Mouse (Mus musculus): ENCODE data around the gene Klf12. TPM values are rescaled to one million over a fixed set of nuclear protein-coding genes. Genes with fewer than 3 reads are reported as not detected.
"Not testable (repeated sequence)": the region's sequence is repeated elsewhere in the genome, so short reads cannot be mapped to it uniquely, and the experiment has no call there.

The Klf12 gene
- total RNA-seq, 2 experiments from 2014 or later, result 19.5 to 19.8 TPM

- no peak for DNase-seq
Measured at GRCm38 (mm10) chr14:99876791-99877578, 407.5 kb downstream of the Klf12 start.

- no peak for DNase-seq
Measured at GRCm38 (mm10) chr14:99873725-99874124, 410.8 kb downstream of the Klf12 start.

- DNase-seq, result no peak
Measured at GRCm38 (mm10) chr14:99856158-99857011, 428.1 kb downstream of the Klf12 start.

- DNase-seq, result not testable (repeated sequence)
Measured at GRCm38 (mm10) chr14:99854467-99854807, 430.0 kb downstream of the Klf12 start.

GRCm38 (mm10) chr14:99853769-99854466, 430.6 kb downstream of the Klf12 start:
- peak; percentile 7 for DNase-seq

- DNase-seq, result no peak
Measured at GRCm38 (mm10) chr14:99850350-99850749, 434.1 kb downstream of the Klf12 start.

- no peak for DNase-seq
Measured at GRCm38 (mm10) chr14:99847502-99847901, 437.0 kb downstream of the Klf12 start.

GRCm38 (mm10) chr14:99826713-99827112, 457.8 kb downstream of the Klf12 start:
- no peak for DNase-seq
